Comparison of ENCODE assay signal across 30 mouse cellular contexts in genomic region chr2:53911857-53912256, GRCm38 (mm10).
"Had no signal": no experiment of that assay in that cellular context is flagged by ENCODE, and none has a peak within 500 bp of the region (broad histone marks: within the 10 kb centered on the region; RNA-seq: fewer than 3 reads in every experiment).

No protein-coding gene starts in this region.

- H3K4me3 ChIP-seq: left cerebral cortex, adult 2 months; limb, embryonic 10.5 days; limb, embryonic 12.5 days; limb, embryonic 13.5 days; limb, embryonic 15.5 days; liver, embryonic 13.5 days; liver, embryonic 15.5 days; lung, embryonic 15.5 days; megakaryocyte, embryonic 14.5 days; midbrain, embryonic 10.5 days; midbrain, embryonic 12.5 days; midbrain, embryonic 13.5 days; midbrain, embryonic 15.5 days; myocyte; neural tube, embryonic 12.5 days had no signal

- H3K36me3 ChIP-seq: limb, embryonic 10.5 days; limb, embryonic 12.5 days; limb, embryonic 13.5 days; limb, embryonic 15.5 days; liver, embryonic 13.5 days; liver, embryonic 15.5 days; lung, embryonic 15.5 days; midbrain, embryonic 10.5 days; midbrain, embryonic 12.5 days; midbrain, embryonic 13.5 days; midbrain, embryonic 15.5 days; neural tube, embryonic 12.5 days had no signal

- H3K4me1 ChIP-seq: limb, embryonic 10.5 days; limb, embryonic 12.5 days; limb, embryonic 13.5 days; limb, embryonic 15.5 days; liver, embryonic 13.5 days; liver, embryonic 15.5 days; lung, embryonic 15.5 days; megakaryocyte, embryonic 14.5 days; midbrain, embryonic 10.5 days; midbrain, embryonic 12.5 days; midbrain, embryonic 13.5 days; midbrain, embryonic 15.5 days; neural tube, embryonic 12.5 days had no signal

- DNase-seq: left cerebral cortex, postnatal 4 days; liver; liver, embryonic 13.5 days; lung, adult 18-20 months; lung, adult 2 months; lung, embryonic 14.5 days; lung, postnatal 10 days; lung, postnatal 14 days; lung, postnatal 36 days; lung, postnatal 4 days; midbrain, embryonic 14.5 days had no signal

- H3K4me2 ChIP-seq: limb, embryonic 12.5 days; limb, embryonic 13.5 days; limb, embryonic 15.5 days; liver, embryonic 13.5 days; liver, embryonic 15.5 days; lung, embryonic 14.5 days; lung, embryonic 15.5 days; midbrain, embryonic 11.5 days; midbrain, embryonic 12.5 days; midbrain, embryonic 13.5 days; midbrain, embryonic 15.5 days; neural tube, embryonic 12.5 days had no signal

- ATAC-seq: lung, postnatal 0 days; midbrain, embryonic 13.5 days; midbrain, embryonic 15.5 days; midbrain, embryonic 16.5 days had no signal

- H3K9me3 ChIP-seq: limb, embryonic 10.5 days; limb, embryonic 12.5 days; limb, embryonic 13.5 days; limb, embryonic 15.5 days; liver, embryonic 13.5 days; liver, embryonic 15.5 days; lung, embryonic 15.5 days; megakaryocyte, embryonic 14.5 days; midbrain, embryonic 10.5 days; midbrain, embryonic 12.5 days; midbrain, embryonic 13.5 days; midbrain, embryonic 15.5 days; neural tube, embryonic 12.5 days had no signal

- H3K27ac ChIP-seq: left cerebral cortex, adult 2 months; limb, embryonic 10.5 days; limb, embryonic 12.5 days; limb, embryonic 13.5 days; limb, embryonic 15.5 days; liver, embryonic 13.5 days; liver, embryonic 14.5 days; liver, embryonic 15.5 days; lung, embryonic 15.5 days; macrophage; midbrain, embryonic 10.5 days; midbrain, embryonic 12.5 days; midbrain, embryonic 13.5 days; midbrain, embryonic 15.5 days; neural tube, embryonic 12.5 days had no signal

- H3K27me3 ChIP-seq: limb, embryonic 12.5 days; limb, embryonic 13.5 days; limb, embryonic 15.5 days; liver, embryonic 13.5 days; liver, embryonic 15.5 days; lung, embryonic 15.5 days; megakaryocyte, embryonic 14.5 days; midbrain, embryonic 12.5 days; midbrain, embryonic 13.5 days; midbrain, embryonic 15.5 days; neural tube, embryonic 12.5 days had no signal

- H3K9ac ChIP-seq: limb, embryonic 12.5 days; limb, embryonic 13.5 days; limb, embryonic 15.5 days; liver, embryonic 13.5 days; liver, embryonic 14.5 days; liver, embryonic 15.5 days; lung, embryonic 14.5 days; lung, embryonic 15.5 days; midbrain, embryonic 12.5 days; midbrain, embryonic 13.5 days; midbrain, embryonic 15.5 days; neural tube, embryonic 12.5 days had no signal
